Mouse (Mus musculus) layer of hippocampus, postnatal 36 days (tissue): Measurements from ENCODE around the gene Gm2075. TPM values are rescaled to one million over a fixed set of nuclear protein-coding genes. Genes with fewer than 3 reads are reported as not detected.
"Not testable (repeated sequence)": the region's sequence is repeated elsewhere in the genome, so short reads cannot be mapped to it uniquely, and the experiment has no call there.

Experiments used
- DNase-seq, 2 experiments: peaks; one replicate each; pipeline ENCODE4 v3.0.0; 2022
- total RNA-seq, 2 experiments: library from RNA; stranded (reverse); gene quantifications; 2 replicates each; pipeline ENCODE4 v1.2.3; 2021

The Gm2075 gene
- not detected for total RNA-seq

DNA sequence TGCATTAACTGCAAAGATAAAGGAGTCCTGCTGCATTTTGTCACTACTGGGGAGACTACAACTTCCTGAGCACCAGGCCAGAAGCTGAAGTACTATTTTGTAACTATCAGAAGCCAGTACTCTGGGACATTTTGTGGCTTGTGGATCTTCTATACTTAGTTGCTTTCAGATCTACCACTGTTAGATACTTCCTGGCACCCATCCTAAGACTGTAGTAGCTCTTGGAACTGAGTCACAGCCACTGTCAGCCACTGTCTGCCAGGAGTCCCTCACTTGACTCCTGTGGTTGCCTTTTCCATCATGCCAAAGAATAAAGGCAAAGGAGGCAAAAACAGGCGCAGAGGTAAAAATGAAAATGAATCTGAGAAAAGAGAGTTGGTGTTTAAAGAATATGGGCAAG, at the start of gene Gm2075:
Gene Gm2075 (plus strand): TSS at position 301 of the 400 bp plus-strand sequence.
- DNase-seq = not testable (repeated sequence)

DNA sequence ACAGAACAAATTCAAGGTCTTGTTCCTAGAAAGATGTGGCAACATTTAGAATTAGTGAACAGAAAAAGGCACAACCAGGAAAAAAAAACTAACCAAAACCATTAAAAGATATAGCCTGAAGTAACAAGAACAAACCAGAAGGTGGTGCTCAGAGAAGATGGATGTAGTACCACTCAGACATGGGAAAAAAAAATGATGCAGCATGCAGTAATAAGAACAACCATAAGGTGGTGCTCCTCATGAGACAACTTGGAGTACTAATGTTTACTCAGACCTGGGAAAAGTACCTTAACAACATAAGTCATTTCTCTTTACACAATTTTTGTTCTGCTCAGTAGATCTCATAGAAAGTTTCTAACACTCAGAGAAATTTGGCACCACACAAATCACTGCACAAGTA, 27.6 kb upstream of the Gm2075 start:
- not testable (repeated sequence) for DNase-seq

DNA sequence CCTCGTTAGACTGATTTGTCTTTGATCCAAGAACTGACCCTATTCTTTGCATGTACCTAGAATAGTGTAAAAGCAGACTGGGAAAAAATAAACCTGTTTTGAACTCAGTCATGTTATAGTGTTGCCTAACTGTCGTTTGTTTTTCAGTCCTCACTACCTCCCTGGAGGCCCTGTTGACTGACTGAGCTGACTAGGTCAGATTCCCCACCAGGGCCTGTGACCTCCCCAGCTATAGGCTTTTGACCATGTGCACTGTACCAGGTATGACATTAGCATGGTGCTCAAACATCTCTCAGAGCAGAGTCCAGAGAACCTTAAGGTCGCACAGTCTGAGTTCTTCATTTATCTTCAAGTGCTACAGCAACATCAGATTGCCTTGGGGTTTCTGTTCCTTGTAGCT, 7.5 kb upstream of the Gm2075 start:
- not testable (repeated sequence) for DNase-seq

DNA sequence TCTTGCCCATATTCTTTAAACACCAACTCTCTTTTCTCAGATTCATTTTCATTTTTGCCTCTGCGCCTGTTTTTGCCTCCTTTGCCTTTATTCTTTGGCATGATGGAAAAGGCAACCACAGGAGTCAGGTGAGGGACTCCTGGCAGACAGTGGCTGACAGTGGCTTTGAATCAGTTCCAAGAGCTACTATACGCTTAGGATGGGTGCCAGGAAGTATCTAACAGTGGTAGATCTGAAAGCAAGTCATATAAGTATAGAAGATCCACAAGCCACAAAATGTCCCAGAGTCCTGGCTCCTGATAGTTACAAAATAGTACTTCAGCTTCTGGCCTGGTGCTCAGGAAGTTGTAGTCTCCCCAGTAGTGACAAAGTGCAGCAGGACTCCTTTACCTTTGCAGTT, 7.0 kb downstream of the Gm2075 start, which contains the start of gene Gm6803:
Gene Gm6803 (minus strand): TSS at position 101 of the 400 bp plus-strand sequence.
- not testable (repeated sequence) for DNase-seq

DNA sequence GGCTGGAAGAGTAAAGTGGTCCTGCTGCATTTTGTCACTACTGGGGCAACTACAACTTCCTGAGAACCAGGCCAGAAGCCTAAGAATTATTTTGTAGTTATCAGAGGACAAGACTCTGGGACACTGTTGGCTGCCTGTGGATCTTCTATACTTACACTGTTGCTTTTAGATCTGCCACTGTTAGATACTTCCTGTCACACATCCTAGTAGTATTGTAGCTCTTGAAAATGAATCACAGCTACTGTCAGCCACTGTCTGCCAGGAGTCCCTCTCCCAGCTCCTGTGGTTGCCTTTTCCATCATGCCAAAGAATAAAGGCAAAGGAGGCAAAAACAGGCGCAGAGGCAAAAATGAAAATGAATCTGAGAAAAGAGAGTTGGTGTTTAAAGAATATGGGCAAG, 15.1 kb downstream of the Gm2075 start, which contains the start of gene Gm2056:
Gene Gm2056 (plus strand): TSS at position 301 of the 400 bp plus-strand sequence.
- DNase-seq = not testable (repeated sequence)

DNA sequence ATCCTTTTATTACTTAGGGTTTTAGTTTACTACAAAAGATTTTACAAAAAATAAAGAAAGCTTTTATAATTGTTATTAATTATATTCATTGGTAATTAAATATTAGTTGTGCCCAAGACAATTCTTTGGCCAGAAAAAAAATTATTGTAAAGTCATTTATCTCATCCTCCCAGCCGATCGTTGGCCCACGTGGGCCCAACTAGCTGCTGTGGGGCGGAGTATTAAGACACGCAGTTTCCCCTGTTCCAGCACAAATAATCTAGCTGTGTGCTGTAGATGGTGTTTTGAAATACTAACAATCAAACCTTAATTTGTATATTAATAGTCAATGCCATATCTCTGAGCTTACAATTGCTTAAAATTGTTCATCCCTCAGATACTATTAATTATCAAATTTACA, 20.6 kb downstream of the Gm2075 start:
- not testable (repeated sequence) for DNase-seq

DNA sequence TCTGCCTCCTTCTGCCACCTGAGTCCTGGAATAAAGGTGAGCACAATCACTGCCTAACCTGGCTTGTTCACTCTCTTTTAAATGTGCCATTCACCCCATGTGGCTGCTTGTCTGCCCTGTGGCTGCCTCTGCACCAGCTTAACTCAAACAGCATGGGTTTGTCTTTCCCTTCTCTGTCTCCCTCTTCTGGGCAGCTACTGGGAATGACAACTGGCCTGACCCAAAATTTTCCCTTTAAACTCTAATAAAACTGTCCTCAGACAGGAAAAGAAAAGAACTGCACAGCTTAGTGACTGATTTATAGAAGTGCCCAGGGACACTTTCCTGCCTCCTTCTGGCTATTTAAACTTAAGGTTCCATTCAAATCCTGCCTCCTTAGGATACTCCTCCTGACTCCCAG, 27.4 kb downstream of the Gm2075 start:
- DNase-seq = not testable (repeated sequence)

DNA sequence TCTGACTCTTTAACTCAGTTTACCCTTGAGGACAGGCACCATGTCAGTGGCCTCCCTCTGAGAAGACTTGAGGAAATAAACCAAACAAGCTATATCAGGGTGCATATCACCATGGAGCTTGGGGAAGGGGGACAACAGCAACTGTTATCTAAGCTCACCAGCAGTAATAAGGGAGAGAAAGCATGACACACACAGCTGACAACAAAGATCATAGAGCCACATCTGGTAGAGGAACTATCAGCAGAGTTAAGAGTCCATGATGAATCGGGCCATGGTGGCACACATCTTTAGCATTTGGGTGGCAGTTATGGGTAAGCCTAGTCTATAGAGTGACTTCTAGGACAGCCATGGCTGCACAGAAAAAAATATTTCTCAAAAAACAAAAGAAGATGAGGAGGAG, 28.1 kb downstream of the Gm2075 start:
- not testable (repeated sequence) for DNase-seq

DNA sequence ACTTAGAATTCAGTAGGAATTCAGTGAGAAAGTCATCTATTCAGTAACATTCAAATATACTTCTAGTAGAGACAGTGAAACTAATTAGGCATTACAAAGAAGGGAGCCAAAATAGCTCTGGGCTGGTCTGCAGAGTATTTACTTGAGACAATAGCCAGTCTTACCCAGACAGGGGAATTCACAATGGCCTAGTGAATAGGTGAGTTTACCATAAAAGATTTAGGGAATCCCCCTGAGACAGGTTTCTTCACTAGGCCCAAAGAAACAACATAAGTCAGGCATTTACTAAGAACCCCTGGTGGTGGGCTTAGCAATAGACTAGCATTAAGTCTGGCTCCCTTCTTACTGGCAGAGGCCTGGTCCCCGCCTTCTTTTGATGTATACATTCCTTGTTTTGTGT, 33.6 kb downstream of the Gm2075 start:
- DNase-seq = not testable (repeated sequence)

Other genes starting within 250 kb of the Gm2075 start
- not detected for gene Gm21319, start 236.1 kb upstream of the Gm2075 start, total RNA-seq
- gene Gm21936, start 216.3 kb upstream of the Gm2075 start, total RNA-seq = not detected
- not detected for gene BB287469, start 195.3 kb upstream of the Gm2075 start, total RNA-seq
- not detected for gene Gm2001, start 169.5 kb upstream of the Gm2075 start, total RNA-seq
- not detected for gene Gm2016, start 137.8 kb upstream of the Gm2075 start, total RNA-seq
- not detected for gene Gm2022, start 116.5 kb upstream of the Gm2075 start, total RNA-seq
- not detected for gene Gm2035, start 92.0 kb upstream of the Gm2075 start, total RNA-seq
- not detected for gene Gm2042, start 57.8 kb upstream of the Gm2075 start, total RNA-seq
- gene Gm6803, start 6.9 kb downstream of the Gm2075 start, total RNA-seq = not detected
- not detected for gene Gm2056, start 15.2 kb downstream of the Gm2075 start, total RNA-seq
- not detected for gene Gm16368, start 71.8 kb downstream of the Gm2075 start, total RNA-seq
- not detected for gene Gm10436, start 170.3 kb downstream of the Gm2075 start, total RNA-seq
- not detected for gene Gm8332, start 238.3 kb downstream of the Gm2075 start, total RNA-seq